8 mouse cellular contexts compared by ENCODE assay signal in the genomic region with DNA sequence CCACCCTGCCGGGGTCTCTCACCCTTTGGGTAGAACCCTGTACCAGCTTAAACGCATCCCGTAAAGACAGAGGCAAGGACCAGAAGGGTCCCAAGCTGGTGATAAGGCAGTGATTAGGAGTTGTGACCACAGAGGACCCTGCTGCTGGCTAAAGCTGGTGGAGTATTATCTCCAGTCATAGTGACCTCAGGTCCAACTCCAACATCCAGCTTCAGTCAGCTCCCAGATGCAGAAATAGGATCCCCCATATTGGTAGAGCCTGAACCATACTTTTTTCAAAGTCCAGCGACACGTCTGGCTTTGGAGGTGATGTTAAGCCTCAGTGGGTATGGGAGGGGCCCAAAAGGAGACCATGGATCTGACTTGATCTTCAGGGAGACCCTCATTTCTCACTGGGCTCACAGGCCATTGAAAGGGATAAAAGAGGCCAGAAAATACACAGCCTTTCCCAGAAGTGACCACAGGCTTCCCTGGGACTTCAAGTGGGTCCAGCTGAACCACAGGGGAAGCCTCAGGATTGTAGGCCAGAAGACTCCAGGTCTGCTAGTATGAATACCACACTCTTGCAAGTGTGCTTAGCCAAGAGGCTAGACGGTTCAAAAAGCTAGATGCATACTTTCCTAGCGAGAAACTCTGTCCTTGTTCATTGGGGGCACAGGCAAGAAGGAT. TPM values are rescaled to one million over a fixed set of nuclear protein-coding genes. Genes with fewer than 3 reads are reported as not detected.
DNase-seq lines count a peak whose midpoint lies in the region; ATAC-seq and TF ChIP-seq lines count a peak whose summit lies in the region.

No protein-coding gene starts in this region.

- peak overlapping the region; percentile 94 for H3K27ac ChIP-seq in gastrocnemius, adult 2 months
- no peak overlapping the region for H3K27ac ChIP-seq in forebrain, postnatal 0 days (ENCODE audit: low read depth, low read length)
- H3K27ac ChIP-seq in liver, embryonic 14.5 days = no peak overlapping the region

- no peak for DNase-seq in gastrocnemius, adult 2 months
- DNase-seq in gastrocnemius, postnatal 25 days = no peak
- peak; percentile 29 for DNase-seq in 3T3-L1 (ENCODE audit: low read depth, low spot score)
- DNase-seq in forebrain, postnatal 0 days = no peak
- DNase-seq in liver, embryonic 14.5 days (ENCODE audit: low read depth in 3 of 3, low spot score in 3 of 3) = no peak
- DNase-seq in right cerebral cortex, postnatal 10 days (ENCODE audit: low spot score in 2 of 2) = no peak
- DNase-seq in layer of hippocampus, adult 9-10 months (ENCODE audit: low spot score) = no peak

- no peaks in the 10 kb centered on the region for H3K36me3 ChIP-seq in forebrain, postnatal 0 days (ENCODE audit: insufficient read depth)
- H3K36me3 ChIP-seq in liver, embryonic 14.5 days (replicated peaks; ENCODE audit: control insufficient read depth, insufficient read depth, low read depth) = no peaks in the 10 kb centered on the region

- intact Hi-C loops in gastrocnemius, adult 2 months (cut with DNase I) = loop anchor here (5.0 kb wide), 1 partner anchor 59 kb away; no protein-coding TSS in a partner anchor

- H3K4me2 ChIP-seq in forebrain, postnatal 0 days (ENCODE audit: low read depth) = peak overlapping the region; percentile 96
- H3K4me2 ChIP-seq in liver, embryonic 14.5 days (ENCODE audit: low read depth) = peak overlapping the region; percentile 59

- ATAC-seq in forebrain, postnatal 0 days = 0 out of 2 replicates have a peak, but pooled peaks have one; percentile 0
- no peak for ATAC-seq in liver, embryonic 14.5 days (ENCODE audit: insufficient read depth)
- no peak for ATAC-seq in erythroid progenitor cell, adult 5-6 weeks (replicated peaks; ENCODE audit: low FRiP score, poor library complexity, severe bottlenecking)

- TF ChIP-seq CTCF in gastrocnemius, adult 2 months (IDR thresholded peaks at IDR 0.05) = no peak
- no peak for TF ChIP-seq CTCF in forebrain, postnatal 0 days (IDR thresholded peaks at IDR 0.05; ENCODE audit: low read depth)
- no peak for TF ChIP-seq CTCF in liver, embryonic 14.5 days (IDR thresholded peaks at IDR 0.05; ENCODE audit: low read depth)

- H3K27me3 ChIP-seq in forebrain, postnatal 0 days (ENCODE audit: insufficient read depth, low read length) = no peaks in the 10 kb centered on the region
- peaks cover 29% of the 10 kb centered on the region for H3K27me3 ChIP-seq in liver, embryonic 14.5 days (ENCODE audit: control insufficient read depth, insufficient read depth, low read length)

- peak overlapping the region; percentile 92 for H3K9ac ChIP-seq in forebrain, postnatal 0 days
- H3K9ac ChIP-seq in liver, embryonic 14.5 days (replicated peaks) = no peak overlapping the region; the same call in 1 of the 2 replicates

- no peak for TF ChIP-seq EP300 in liver, embryonic 14.5 days (IDR thresholded peaks at IDR 0.05; ENCODE audit: low read depth)

- no peaks in the 10 kb centered on the region for H3K9me3 ChIP-seq in forebrain, postnatal 0 days (ENCODE audit: low read length)
- H3K9me3 ChIP-seq in liver, embryonic 14.5 days (ENCODE audit: control insufficient read depth, low read length) = no peaks in the 10 kb centered on the region

- H3K4me1 ChIP-seq in forebrain, postnatal 0 days (ENCODE audit: insufficient read depth) = peaks cover 29% of the 10 kb centered on the region
- H3K4me1 ChIP-seq in liver, embryonic 14.5 days (replicated peaks; ENCODE audit: control insufficient read depth in 2 of 2, insufficient read depth in 2 of 2, low read length in 1 of 2) = peaks cover 0 to 20% of the 10 kb centered on the region in 2 experiments; a peak in 2 of 4 replicates

- H3K4me3 ChIP-seq in gastrocnemius, adult 2 months = peak overlapping the region; percentile 96
- peak overlapping the region; percentile 75 for H3K4me3 ChIP-seq in forebrain, postnatal 0 days (ENCODE audit: low read depth, low read length)
- peak overlapping the region; percentile 38 to 56 for H3K4me3 ChIP-seq in liver, embryonic 14.5 days (ENCODE audit: insufficient read depth in 1 of 2, low read depth in 2 of 2, low read length in 2 of 2)

- 16% methylated on average over 7 of the region's 7 CpGs for WGBS in forebrain, postnatal 0 days
- 23% methylated on average over 7 of the region's 7 CpGs for WGBS in liver, embryonic 14.5 days (ENCODE audit: insufficient replicate concordance)

RNA-seq across cellular contexts. Expression of a gene that starts 1.3 kb away (rescaled TPM):
- 100 to 1,000 TPM in 1 of 2 experiments, 10 to 100 TPM in 1; 96.3 to 115 TPM for total RNA-seq in gastrocnemius, adult 2 months (2021)
- 10 to 100 TPM; 51.3 to 98.7 TPM for total RNA-seq in gastrocnemius, postnatal 25 days (2021)
- 41.7 and 57.9 TPM in 2 replicates for total RNA-seq in forebrain, postnatal 0 days (2014; rRNA removed)
- polyA plus RNA-seq in forebrain, postnatal 0 days (2015; fragmentation: Nextera tagmentation; extraction: Ambion mirVana) = 3.8 and 4.1 TPM in 2 replicates
- 14.7 and 15.3 TPM in 2 replicates for polyA plus RNA-seq in liver, embryonic 14.5 days (2012; rRNA removed)
- polyA plus RNA-seq in liver, embryonic 14.5 days (2014; fragmentation: Nextera tagmentation; extraction: Ambion mirVana) = 2.3 and 2.8 TPM in 2 replicates
- total RNA-seq in erythroid progenitor cell, adult 5-6 weeks (2015; ENCODE audit: low replicate concordance) = not detected in 2 replicates
- total RNA-seq in erythroid progenitor cell, adult 5-6 weeks (2017; ENCODE audit: low replicate concordance) = 0.68 and 1.4 TPM in 2 replicates

Comparison
In these comparisons a context has a peak if more than half of its experiments do, and no peak if none do; other contexts are left out.
1. RNA of a gene that starts 1.3 kb away (total RNA-seq): 96.3 to 115 TPM in gastrocnemius, adult 2 months, 51.3 to 98.7 TPM in gastrocnemius, postnatal 25 days and 41.7 to 57.9 TPM in forebrain, postnatal 0 days; 0.68 to 1.4 TPM in erythroid progenitor cell, adult 5-6 weeks; every median in the first group is over 10 times any median in the second.
2. Peak in every context shown above with its lines, with median percentiles within 50 percentile points of each other: H3K4me3 ChIP-seq.